Comparison of ENCODE assay signal across 8 mouse cellular contexts in the genomic region with DNA sequence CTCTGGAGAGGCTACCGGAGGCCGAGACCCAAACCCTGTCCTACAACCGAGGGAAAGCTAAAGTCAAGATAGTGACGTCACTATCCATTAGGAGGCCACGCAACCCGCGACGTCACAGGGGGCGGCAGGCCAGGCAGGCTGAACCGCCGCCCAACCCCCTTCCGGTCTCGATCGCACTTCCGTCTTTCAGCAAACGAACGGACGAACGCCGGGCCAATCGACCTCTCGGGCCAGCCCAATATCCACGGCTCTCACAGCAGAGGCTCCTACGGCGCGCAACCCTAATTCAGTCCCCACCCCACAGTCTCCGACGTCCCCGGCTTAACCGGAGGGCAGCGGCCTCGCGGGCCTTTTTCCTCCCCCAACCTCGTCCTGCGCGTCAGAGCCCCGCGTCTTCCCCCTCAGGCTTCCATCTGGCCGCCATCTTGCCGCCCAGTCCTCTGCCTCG. TPM values are rescaled to one million over a fixed set of nuclear protein-coding genes. Genes with fewer than 3 reads are reported as not detected.
DNase-seq lines count a peak whose midpoint lies in the region; ATAC-seq and TF ChIP-seq lines count a peak whose summit lies in the region.

A gene (plus strand): TSS at position 192 of the 448 bp plus-strand sequence.

- peak; percentile 89 for DNase-seq in CH12.LX (ENCODE audit: extremely low read depth)
- DNase-seq in c-Kit-positive CD71-negative TER-119-negative erythroid progenitor cells, embryonic 14.5 days (ENCODE audit: low read depth): peak; percentile 78
- peak; percentile 87 for DNase-seq in forebrain, embryonic 11.5 days (ENCODE audit: low spot score)
- peak; percentile 84 for DNase-seq in heart, postnatal 0 days (ENCODE audit: low spot score)
- DNase-seq in kidney, postnatal 36 days: peak; percentile 91 to 94
- peak; percentile 94 for DNase-seq in liver, postnatal 0 days
- peak; percentile 92 for DNase-seq in testis, postnatal 10 days (ENCODE audit: low spot score)

- peaks cover 3 to 41% of the 10 kb centered on the region in 2 experiments; a peak in 3 of 4 replicates for H3K4me1 ChIP-seq in CH12.LX (ENCODE audit: control insufficient read depth in 1 of 2, insufficient read depth in 2 of 2)
- H3K4me1 ChIP-seq in forebrain, embryonic 11.5 days (replicated peaks; ENCODE audit: control insufficient read depth, insufficient read depth, low read length): peaks cover 15% of the 10 kb centered on the region
- peaks cover 25% of the 10 kb centered on the region for H3K4me1 ChIP-seq in heart, postnatal 0 days (ENCODE audit: control insufficient read depth, insufficient read depth)
- H3K4me1 ChIP-seq in liver, postnatal 0 days (ENCODE audit: insufficient read depth): peaks cover 37% of the 10 kb centered on the region
- peaks cover 27% of the 10 kb centered on the region for H3K4me1 ChIP-seq in neural tube, embryonic 14.5 days (ENCODE audit: control insufficient read depth, insufficient read depth, low read length)

- no peak for TF ChIP-seq CTCF in CH12.LX (conservative IDR thresholded peaks at IDR 0.05 in 1 of 2, IDR thresholded peaks at IDR 0.05 in 1 of 2; ENCODE audit: low read depth in 2 of 2, low read length in 2 of 2)
- TF ChIP-seq CTCF in heart, postnatal 0 days (IDR thresholded peaks at IDR 0.05; ENCODE audit: low read depth): no peak
- TF ChIP-seq CTCF in liver, postnatal 0 days (IDR thresholded peaks at IDR 0.05; ENCODE audit: low read depth): no peak

- TF ChIP-seq RAD21 in CH12.LX (IDR thresholded peaks at IDR 0.05; ENCODE audit: low read depth, low read length): no peak

- peak within 1 kb of the TSS; percentile 94 for H3K9ac ChIP-seq in CH12.LX (ENCODE audit: insufficient read depth, low read depth)
- H3K9ac ChIP-seq in forebrain, embryonic 11.5 days (ENCODE audit: low read length): peak within 1 kb of the TSS; percentile 97
- peak within 1 kb of the TSS; percentile 96 for H3K9ac ChIP-seq in heart, postnatal 0 days (replicated peaks; ENCODE audit: low read depth, low read length)
- peak within 1 kb of the TSS; percentile 100 for H3K9ac ChIP-seq in liver, postnatal 0 days (replicated peaks)
- peak within 1 kb of the TSS; percentile 95 for H3K9ac ChIP-seq in neural tube, embryonic 14.5 days (replicated peaks; ENCODE audit: low read depth, low read length)

- dilution Hi-C loops in CH12.LX (cut with MboI; ENCODE audit: extremely low pct_ligation_motif_present, extremely low pct_unique_long_range_greater_than_20kb, low sequenced_read_pairs): no loop called here

- ATAC-seq in forebrain, embryonic 11.5 days (replicated peaks; ENCODE audit: low FRiP score): peak; percentile 17
- ATAC-seq in heart, postnatal 0 days (ENCODE audit: insufficient read depth, low read depth): peak; percentile 4; the same call in 1 of the 2 replicates
- ATAC-seq in liver, postnatal 0 days: peak; percentile 28
- ATAC-seq in neural tube, embryonic 14.5 days (ENCODE audit: low read depth): peak; percentile 12

- peaks cover 28 to 29% of the 10 kb centered on the region in 2 experiments for H3K36me3 ChIP-seq in CH12.LX (replicated peaks in 1 of 2; ENCODE audit: control insufficient read depth in 1 of 2, insufficient read depth in 1 of 2, low read length in 1 of 2)
- peaks cover 4% of the 10 kb centered on the region; the same call in 1 of the 2 replicates for H3K36me3 ChIP-seq in forebrain, embryonic 11.5 days (ENCODE audit: control insufficient read depth, insufficient read depth, low read length)
- H3K36me3 ChIP-seq in heart, postnatal 0 days (replicated peaks; ENCODE audit: control insufficient read depth, insufficient read depth, low read length): peaks cover 23% of the 10 kb centered on the region
- H3K36me3 ChIP-seq in liver, postnatal 0 days (replicated peaks; ENCODE audit: insufficient read depth, low read length): peaks cover 26% of the 10 kb centered on the region
- peaks cover 11% of the 10 kb centered on the region for H3K36me3 ChIP-seq in neural tube, embryonic 14.5 days (ENCODE audit: control insufficient read depth, insufficient read depth, low read length)

- H3K4me2 ChIP-seq in CH12.LX (ENCODE audit: insufficient read depth, low read depth, poor library complexity, severe bottlenecking): peak within 1 kb of the TSS; percentile 81
- peak within 1 kb of the TSS; percentile 93 for H3K4me2 ChIP-seq in forebrain, embryonic 11.5 days (ENCODE audit: low read depth, low read length, severe bottlenecking)
- H3K4me2 ChIP-seq in heart, postnatal 0 days (ENCODE audit: low read depth, low read length): peak within 1 kb of the TSS; percentile 73
- H3K4me2 ChIP-seq in liver, postnatal 0 days (ENCODE audit: low read depth, low read length): peak within 1 kb of the TSS; percentile 91
- H3K4me2 ChIP-seq in neural tube, embryonic 14.5 days (ENCODE audit: low read depth, low read length): peak within 1 kb of the TSS; percentile 99

- TF ChIP-seq EP300 in CH12.LX (IDR thresholded peaks at IDR 0.05; ENCODE audit: low read length): no peak
- no peak for TF ChIP-seq EP300 in heart, postnatal 0 days (IDR thresholded peaks at IDR 0.05; ENCODE audit: low read depth)
- 0 out of 2 replicates have a peak, but pooled peaks have one; percentile 7 for TF ChIP-seq EP300 in liver, postnatal 0 days (IDR thresholded peaks at IDR 0.05; ENCODE audit: low read depth)

- no peaks in the 10 kb centered on the region for H3K9me3 ChIP-seq in CH12.LX (replicated peaks; ENCODE audit: low read length)
- H3K9me3 ChIP-seq in forebrain, embryonic 11.5 days (ENCODE audit: control insufficient read depth, low read length): no peaks in the 10 kb centered on the region
- H3K9me3 ChIP-seq in heart, postnatal 0 days (replicated peaks; ENCODE audit: control insufficient read depth, low read length): no peaks in the 10 kb centered on the region
- H3K9me3 ChIP-seq in liver, postnatal 0 days (ENCODE audit: low read length): no peaks in the 10 kb centered on the region
- H3K9me3 ChIP-seq in neural tube, embryonic 14.5 days (ENCODE audit: control insufficient read depth, low read length): no peaks in the 10 kb centered on the region

- H3K27ac ChIP-seq in CH12.LX (ENCODE audit: insufficient read depth, low read depth): peak within 1 kb of the TSS; percentile 78
- H3K27ac ChIP-seq in forebrain, embryonic 11.5 days (ENCODE audit: low read depth, low read length): peak within 1 kb of the TSS; percentile 94
- H3K27ac ChIP-seq in heart, postnatal 0 days (ENCODE audit: low read depth): peak within 1 kb of the TSS; percentile 97
- peak within 1 kb of the TSS; percentile 100 for H3K27ac ChIP-seq in liver, postnatal 0 days (ENCODE audit: low read depth)
- H3K27ac ChIP-seq in neural tube, embryonic 14.5 days (ENCODE audit: low read depth, low read length): peak within 1 kb of the TSS; percentile 98

- in situ Hi-C loops in CH12.LX (cut with MboI; ENCODE audit: low pct_ligation_motif_present, low pct_unique_long_range_greater_than_20kb, low sequenced_read_pairs): no loop called here

- peaks cover 28% of the 10 kb centered on the region for H3K79me2 ChIP-seq in CH12.LX (replicated peaks; ENCODE audit: control insufficient read depth, extremely low read depth, insufficient read depth, poor library complexity, severe bottlenecking)

- under 1% methylated on average over 40 of the region's 41 CpGs for WGBS in forebrain, embryonic 11.5 days
- under 1% methylated on average over 41 of the region's 41 CpGs for WGBS in heart, postnatal 0 days
- under 1% methylated on average over 41 of the region's 41 CpGs for WGBS in liver, postnatal 0 days (ENCODE audit: insufficient replicate concordance)
- under 1% methylated on average over 41 of the region's 41 CpGs for WGBS in neural tube, embryonic 14.5 days

- H3K27me3 ChIP-seq in CH12.LX (replicated peaks): no peaks in the 10 kb centered on the region
- no peaks in the 10 kb centered on the region for H3K27me3 ChIP-seq in forebrain, embryonic 11.5 days (ENCODE audit: control insufficient read depth, insufficient read depth, low read length)
- no peaks in the 10 kb centered on the region for H3K27me3 ChIP-seq in heart, postnatal 0 days (ENCODE audit: control insufficient read depth, insufficient read depth, low read length)
- H3K27me3 ChIP-seq in liver, postnatal 0 days (ENCODE audit: insufficient read depth, low read length): no peaks in the 10 kb centered on the region
- no peaks in the 10 kb centered on the region for H3K27me3 ChIP-seq in neural tube, embryonic 14.5 days (ENCODE audit: control insufficient read depth, insufficient read depth, low read length)

- H3K4me3 ChIP-seq in CH12.LX (replicated peaks in 1 of 3; ENCODE audit: low read depth in 2 of 3, low read length in 2 of 3, poor library complexity in 1 of 3): peak within 1 kb of the TSS; percentile 44 to 94 (median 84)
- peak within 1 kb of the TSS; percentile 98 for H3K4me3 ChIP-seq in forebrain, embryonic 11.5 days (ENCODE audit: low read depth, low read length)
- peak within 1 kb of the TSS; percentile 81 for H3K4me3 ChIP-seq in heart, postnatal 0 days (ENCODE audit: low read depth, low read length)
- H3K4me3 ChIP-seq in liver, postnatal 0 days (ENCODE audit: low read depth, low read length): peak within 1 kb of the TSS; percentile 100
- peak within 1 kb of the TSS; percentile 100 for H3K4me3 ChIP-seq in neural tube, embryonic 14.5 days (ENCODE audit: low read depth, low read length)

- TF ChIP-seq POLR2A in CH12.LX (IDR thresholded peaks at IDR 0.05; ENCODE audit: low read depth, low read length): no peak

TF ChIP-seq in CH12.LX, 34 proteins besides CTCF, POLR2A, EP300 and RAD21 (continues in another document):
- TF ChIP-seq MXI1 (IDR thresholded peaks at IDR 0.05; ENCODE audit: low read depth, low read length) (no peak), USF1 (IDR thresholded peaks at IDR 0.05; ENCODE audit: low read depth, low read length) (no peak), BHLHE40 (IDR thresholded peaks at IDR 0.05; ENCODE audit: low read depth, low read length) (no peak), ZMIZ1 (IDR thresholded peaks at IDR 0.05; ENCODE audit: low read depth, low read length) (no peak), JUN (IDR thresholded peaks at IDR 0.05; ENCODE audit: insufficient read depth, low read depth, low read length) (peak; percentile 33), SMC3 (IDR thresholded peaks at IDR 0.05; ENCODE audit: low read depth, low read length) (no peak), ELF1 (IDR thresholded peaks at IDR 0.05; ENCODE audit: low read depth, low read length) (peak; percentile 80), IRF4 (IDR thresholded peaks at IDR 0.05; ENCODE audit: low read depth, low read length) (no peak), JUND (conservative IDR thresholded peaks at IDR 0.05; ENCODE audit: low read depth, low read length) (no peak)

RNA-seq across cellular contexts. Expression of the gene that starts here (rescaled TPM):
- total RNA-seq in CH12.LX (2012; rRNA removed) (0.59 and 0.80 TPM in 2 replicates), CH12.LX (2014; rRNA removed) (not detected in 2 replicates)
- polyA plus RNA-seq in CH12.LX (2012; ENCODE audit: insufficient read length, low read depth): 0.87 and 1.1 TPM in 2 replicates
- polyA plus RNA-seq in forebrain, embryonic 11.5 days (2014; fragmentation: Nextera tagmentation; extraction: Ambion mirVana): 0.23 and 0.65 TPM in 2 replicates
- total RNA-seq in heart, postnatal 0 days (2014; rRNA removed; ENCODE audit: low replicate concordance): not detected in 2 replicates
- 0.32 and 0.78 TPM in 2 replicates for polyA plus RNA-seq in heart, postnatal 0 days (2015; fragmentation: Nextera tagmentation; extraction: Ambion mirVana)
- polyA plus RNA-seq in liver, postnatal 0 days (2015; fragmentation: Nextera tagmentation; extraction: Ambion mirVana): 0.17 and 0.18 TPM in 2 replicates
- polyA plus RNA-seq in neural tube, embryonic 14.5 days (2014; fragmentation: Nextera tagmentation; extraction: Ambion mirVana): 0.28 and 0.50 TPM in 2 replicates

Comparison
In these comparisons a context has a peak if more than half of its experiments do, and no peak if none do; other contexts are left out.
1. Peak in every context shown above with its lines: DNase-seq, ATAC-seq, H3K4me3 ChIP-seq and H3K27ac ChIP-seq.
2. Peak in DNase-seq, ATAC-seq, H3K4me3 ChIP-seq, H3K27ac ChIP-seq, H3K9ac ChIP-seq and H3K4me2 ChIP-seq in forebrain, embryonic 11.5 days; RNA of the gene not detected or under 1 TPM.
3. Peak in DNase-seq, ATAC-seq, H3K4me3 ChIP-seq, H3K27ac ChIP-seq, H3K9ac ChIP-seq and H3K4me2 ChIP-seq in heart, postnatal 0 days; RNA of the gene not detected or under 1 TPM.
4. Peak in DNase-seq, ATAC-seq, H3K4me3 ChIP-seq, H3K27ac ChIP-seq, H3K9ac ChIP-seq and H3K4me2 ChIP-seq in liver, postnatal 0 days; RNA of the gene not detected or under 1 TPM.
5. Peak in ATAC-seq, H3K4me3 ChIP-seq, H3K27ac ChIP-seq, H3K9ac ChIP-seq and H3K4me2 ChIP-seq in neural tube, embryonic 14.5 days; RNA of the gene not detected or under 1 TPM.